Mouse (Mus musculus): ENCODE results near the gene Kif17.
A peak's percentile ranks its signal among the peaks of the same experiment; 100 is the strongest.

Kif17 gene

DNA sequence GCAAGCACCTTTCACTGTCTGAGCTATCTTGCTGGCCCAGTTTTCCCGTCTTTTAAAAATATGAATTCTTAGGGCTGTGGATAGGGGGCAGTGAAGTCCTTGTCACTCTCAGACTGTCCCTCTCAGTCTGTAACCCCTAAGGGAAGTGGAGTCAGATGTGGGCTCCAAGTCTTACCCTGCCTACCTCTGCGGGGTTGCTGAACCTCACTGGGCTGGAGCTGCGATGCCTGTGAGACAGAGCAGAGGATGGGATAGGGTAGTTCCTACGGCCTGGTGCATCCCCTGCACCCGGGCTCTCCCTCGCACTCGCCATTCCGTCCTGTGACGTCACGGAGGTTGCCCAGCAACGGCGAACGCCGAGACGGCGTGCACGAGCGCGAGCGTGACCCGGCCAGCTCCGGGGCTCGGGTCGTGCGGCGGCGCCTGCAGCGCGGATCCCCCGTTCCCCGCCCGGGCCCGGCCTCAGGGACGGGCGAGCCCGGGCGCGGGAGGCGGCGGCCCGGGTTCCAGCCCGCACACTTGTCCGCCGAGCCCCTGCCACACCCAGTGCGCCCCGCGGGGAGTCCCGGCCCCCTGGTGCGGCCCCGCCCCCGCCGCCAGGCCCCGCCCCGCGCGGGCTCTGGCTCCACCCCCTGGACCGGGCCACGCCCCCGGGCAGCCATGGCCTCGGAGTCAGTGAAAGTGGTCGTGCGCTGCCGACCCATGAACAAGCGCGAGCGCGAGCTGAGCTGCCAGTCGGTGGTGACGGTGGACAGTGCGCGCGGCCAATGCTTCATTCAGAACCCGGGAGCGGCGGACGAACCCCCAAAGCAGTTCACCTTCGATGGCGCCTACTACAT is 11.8 kb downstream of the Kif17 start:
- peak; percentile 87 for DNase-seq

DNA sequence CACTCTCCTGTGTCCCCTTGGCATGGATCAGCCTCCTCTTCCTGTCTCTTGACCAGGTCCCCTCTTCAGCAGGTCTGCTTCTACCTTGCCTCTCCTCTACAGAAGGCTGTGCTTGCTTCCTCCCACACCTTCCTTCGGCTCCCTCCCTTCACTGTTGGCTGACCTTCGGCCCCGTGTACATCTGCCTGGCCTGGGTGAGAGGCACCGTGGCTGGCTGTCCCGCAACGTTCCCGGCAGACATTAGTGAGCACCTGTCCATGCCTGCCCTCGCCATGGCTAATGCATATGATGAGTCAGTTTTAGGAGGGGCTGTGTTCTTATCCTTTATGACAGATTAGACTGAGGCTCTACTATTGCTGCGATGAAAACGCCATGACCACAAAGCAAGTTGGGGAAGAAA is 17.6 kb downstream of the Kif17 start:
- DNase-seq: no peak

DNA sequence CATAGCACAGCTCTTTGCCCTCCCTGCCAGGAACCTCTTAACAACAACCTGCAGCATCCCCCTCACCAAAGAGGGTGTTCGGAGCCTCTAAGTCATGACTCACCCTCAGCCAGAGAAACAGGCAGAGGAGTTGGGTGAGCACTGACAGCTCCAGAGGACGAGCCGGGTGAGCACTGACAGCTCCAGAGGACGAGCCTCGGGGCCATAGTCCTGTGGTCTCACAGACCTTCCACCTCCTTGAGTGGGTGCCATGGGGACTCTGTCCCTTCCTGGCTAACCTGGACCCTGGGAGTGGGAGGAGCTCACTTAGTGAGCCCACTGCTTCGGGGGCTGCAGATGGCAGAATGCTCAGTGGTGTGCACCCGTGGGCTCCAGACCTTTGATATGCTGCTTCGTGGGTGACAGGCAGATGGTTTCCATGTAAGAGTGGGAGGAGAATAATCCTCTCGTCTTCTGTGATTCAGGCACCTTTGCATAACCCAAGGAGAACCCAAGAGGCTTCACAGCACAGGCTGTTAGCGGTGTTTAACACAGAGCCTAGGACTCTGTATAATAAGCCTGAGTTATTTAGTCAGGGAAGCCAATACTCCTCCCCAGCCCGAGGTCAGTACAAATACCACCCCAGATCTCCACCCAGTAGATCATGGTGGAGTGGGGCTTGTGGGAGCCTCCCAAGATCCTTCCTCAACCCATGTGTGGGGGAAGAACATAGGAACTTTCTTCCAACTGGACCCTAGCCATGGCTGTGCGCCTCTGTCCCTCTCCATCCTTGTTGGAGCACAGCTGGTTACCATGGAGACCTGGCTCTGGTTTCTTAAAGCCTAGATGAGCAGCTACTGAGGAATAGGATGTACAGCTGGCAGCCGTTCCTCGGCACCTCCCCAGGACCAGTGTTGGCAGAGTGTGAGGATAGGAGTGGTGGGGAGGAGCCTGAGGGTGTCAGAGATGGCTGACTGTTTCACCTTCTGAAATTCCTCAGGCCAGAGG is 22.1 kb downstream of the Kif17 start:
- DNase-seq: peak; percentile 72

DNA sequence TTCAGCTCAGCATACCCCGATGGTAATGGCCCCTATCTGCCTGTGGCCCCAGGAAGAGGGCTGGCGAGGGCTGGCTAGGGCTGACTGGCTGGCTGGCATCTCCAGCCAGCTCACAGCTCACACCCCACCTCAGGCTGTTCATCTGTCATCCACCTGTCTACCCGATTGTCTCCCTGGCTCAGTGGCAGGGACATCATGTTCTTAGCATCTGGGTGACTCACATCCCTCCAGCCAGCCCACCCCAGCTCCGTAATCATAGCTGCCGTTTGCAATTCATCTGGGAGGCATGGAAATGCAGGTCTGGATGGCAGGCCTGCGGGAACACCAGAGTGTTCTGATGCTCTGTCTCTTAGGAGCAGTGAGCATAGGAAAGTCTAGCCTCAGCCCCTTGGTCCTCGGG is 28.1 kb downstream of the Kif17 start:
- peak; percentile 39 for DNase-seq

DNA sequence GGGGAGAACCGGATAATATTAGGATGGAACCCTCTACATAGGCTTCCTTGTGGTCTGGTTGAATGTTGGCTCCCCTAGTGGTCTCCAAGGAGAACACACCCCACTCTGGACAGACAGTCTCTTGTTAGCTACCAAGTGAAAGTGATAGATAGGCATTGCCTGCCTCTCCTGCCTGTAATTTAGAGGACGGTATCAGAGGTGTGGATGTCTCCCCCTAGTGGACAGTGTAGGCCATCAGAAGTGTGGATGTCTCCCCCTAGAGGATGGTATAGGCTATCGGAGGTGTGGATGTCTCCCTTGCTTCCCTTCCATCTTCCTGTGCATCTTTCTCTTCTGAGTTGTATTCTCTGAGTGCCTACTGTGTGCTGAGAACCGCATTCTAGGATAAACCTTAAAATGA is 32.6 kb downstream of the Kif17 start:
- DNase-seq: peak; percentile 71

DNA sequence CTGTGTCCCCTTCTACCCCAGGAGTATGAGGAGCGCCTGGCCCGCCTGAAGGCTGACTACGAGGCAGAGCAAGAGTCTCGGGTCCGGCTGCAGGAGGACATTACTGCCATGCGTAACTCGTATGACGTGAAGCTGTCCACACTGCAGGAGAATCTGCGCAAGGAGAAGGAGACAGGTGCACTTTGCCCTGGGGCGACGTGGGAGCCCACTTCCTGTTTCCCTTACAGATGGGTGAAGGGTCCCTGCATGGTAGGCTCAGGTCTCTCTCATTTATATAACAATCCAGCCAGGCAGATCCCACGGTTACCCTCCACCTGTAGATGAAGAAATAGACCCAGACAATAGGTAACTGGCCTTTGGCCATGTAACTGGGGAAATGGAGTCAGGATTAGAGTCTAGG is 36.2 kb downstream of the Kif17 start:
- DNase-seq: no peak

DNA sequence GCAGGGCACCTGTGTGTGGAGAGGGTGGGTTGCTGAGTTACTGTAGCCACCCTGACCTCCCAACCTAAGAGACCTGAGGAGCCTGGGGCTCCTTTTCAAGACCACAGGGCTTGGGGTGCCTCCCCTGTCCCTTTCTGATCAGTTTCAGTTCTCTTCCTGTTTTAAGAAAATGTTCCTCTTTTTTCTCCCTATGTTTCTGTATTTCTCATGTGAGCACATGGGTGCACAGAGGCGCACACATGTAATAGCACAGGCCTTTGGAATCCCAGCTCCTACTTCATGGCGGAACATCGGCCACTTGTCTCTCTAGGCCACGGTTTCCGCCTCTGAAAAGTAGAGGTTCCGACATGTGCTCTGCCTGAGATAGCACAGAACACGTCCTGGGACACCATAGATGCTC is 38.5 kb downstream of the Kif17 start:
- no peak for DNase-seq

DNA sequence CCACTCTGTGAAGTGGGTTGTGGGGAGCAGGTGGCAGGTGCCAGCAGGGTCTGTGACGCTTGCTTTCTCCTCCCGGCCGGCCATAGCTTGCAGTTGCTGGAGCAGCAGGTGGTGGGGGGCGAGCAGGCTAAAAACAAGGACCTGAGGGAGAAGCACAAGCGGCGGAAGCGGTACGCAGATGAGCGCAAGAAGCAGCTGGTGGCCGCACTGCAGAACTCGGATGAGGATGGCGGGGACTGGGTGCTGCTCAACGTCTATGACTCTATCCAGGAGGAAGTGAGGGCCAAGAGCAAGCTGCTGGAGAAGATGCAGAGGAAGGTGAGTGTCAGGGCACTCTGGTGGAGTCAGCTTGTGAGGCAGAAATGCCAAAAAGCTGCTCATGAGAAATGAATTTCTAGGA is 41.8 kb downstream of the Kif17 start:
- DNase-seq: no peak

DNA sequence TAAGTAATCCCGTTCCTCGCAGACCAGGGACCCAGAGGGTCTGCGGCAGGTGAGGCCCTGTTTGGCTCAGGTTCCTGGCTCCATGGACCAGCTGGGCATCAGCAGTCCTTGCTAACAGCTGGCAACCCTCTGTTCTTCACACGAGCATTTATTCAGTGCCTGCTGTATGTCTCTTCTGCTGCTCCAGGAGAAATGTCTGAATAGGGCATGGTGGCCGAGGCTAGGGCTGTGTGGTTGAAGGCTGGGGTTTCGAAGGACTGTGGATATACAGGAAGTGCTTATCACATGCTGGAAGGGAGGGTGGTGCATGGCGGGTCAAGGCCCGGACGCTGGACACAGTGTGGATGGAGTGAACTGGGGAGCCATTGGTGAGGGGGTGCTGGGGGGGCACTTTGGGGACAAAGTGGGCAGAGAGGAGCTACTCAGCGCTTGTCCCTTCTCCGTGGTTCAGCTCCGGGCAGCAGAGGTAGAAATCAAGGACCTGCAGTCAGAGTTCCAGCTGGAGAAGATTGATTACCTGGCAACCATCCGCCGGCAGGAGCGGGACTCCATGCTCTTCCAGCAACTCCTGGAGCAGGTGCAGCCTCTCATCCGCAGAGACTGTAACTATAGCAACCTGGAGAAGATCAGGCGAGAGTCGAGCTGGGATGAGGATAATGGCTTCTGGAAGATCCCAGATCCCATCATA is 43.2 kb downstream of the Kif17 start:
- no peak for DNase-seq

DNA sequence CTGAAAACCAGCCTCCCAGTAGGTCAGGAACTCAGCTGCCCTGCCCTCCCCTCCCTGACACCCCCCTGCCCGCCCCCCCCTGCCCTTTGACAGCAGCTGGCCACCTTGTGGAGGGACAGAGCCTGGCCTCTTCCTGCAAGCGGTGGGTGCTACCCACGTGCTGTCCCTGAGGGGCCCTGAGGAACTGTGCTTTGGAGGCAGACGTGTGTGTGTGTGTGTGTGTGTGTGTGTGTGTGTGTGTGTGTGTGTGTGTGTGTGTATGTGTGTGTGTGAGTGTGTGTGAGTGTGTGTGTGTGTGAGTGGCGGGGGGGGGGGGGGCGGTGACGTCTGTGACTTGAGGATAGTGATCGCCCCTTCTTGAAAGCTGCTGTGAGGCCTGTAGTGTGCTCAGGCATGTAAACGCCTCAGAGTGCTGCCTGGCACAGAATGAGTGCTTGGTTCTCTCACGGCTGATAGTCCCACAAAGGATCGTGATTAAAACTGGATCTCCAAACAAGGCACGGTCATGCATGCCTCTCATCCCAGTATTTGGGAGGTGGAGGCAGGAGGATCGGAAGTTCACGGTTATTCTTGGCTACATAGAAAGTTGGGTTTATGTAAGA is 43.8 kb downstream of the Kif17 start:
- DNase-seq: no peak

DNA sequence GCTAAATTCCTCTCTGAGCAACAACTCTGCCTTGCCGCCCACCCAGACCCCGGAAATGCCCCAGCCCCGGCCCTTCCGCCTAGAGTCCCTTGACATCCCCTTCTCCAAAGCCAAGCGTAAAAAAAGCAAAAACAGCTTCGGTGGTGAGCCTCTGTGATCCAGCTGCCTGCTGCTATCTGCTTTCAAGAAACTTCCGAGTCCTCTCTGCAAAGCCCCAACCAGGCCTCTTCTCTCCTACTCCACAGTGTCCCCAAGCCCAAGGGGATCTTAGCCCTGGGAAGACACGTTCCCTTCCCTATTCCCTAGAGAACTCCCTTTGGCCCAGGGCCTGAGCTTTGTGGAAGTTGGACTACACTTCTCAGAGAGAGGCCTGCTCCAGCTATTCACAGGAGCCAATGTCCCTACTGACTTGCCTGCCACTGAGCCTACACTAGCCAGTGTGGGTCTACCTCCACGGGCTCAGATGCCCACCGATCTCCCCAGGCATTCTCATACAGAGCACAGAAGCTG is 51.1 kb downstream of the Kif17 start:
- no peak for DNase-seq

DNA sequence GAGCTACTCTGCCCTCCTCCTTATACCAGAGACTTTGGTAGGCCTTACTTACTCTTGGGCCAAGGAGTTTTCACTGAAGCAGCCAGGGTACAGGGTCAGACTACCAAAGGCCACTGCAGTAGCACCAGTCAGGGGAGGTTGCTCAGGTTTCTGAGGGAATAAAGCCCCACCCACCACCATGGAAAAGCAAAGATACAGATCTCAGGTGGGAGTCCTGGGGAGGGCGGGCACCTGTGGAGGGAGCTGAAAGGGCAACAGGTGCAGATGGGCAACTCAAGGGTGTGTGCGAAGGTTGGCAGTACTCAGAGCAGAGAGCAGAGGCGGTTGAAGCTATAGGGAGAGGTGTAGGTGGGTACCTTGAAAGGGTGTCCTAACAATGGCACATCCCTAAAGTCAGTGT is 52.8 kb downstream of the Kif17 start:
- no peak for DNase-seq

DNA sequence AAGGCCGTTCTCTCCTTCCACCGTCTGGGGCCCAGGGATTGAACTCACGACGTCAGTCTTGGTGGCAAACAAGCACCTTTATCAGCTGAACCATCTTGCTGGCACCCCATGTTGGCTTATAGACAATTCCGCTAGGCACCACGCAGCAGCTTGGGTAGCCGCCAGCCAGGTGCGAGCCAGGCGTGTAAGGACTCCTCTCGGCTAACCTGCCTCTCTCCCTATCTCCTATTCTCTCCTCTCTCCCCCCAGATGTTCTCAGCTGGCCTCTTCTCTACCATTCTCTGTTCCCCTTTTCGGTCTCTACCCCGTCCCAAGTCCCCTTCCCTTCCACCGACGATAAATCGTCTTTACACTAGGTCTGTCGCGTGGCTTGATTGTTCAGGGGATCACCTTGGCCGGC is 53.5 kb downstream of the Kif17 start:
- DNase-seq: no peak

DNA sequence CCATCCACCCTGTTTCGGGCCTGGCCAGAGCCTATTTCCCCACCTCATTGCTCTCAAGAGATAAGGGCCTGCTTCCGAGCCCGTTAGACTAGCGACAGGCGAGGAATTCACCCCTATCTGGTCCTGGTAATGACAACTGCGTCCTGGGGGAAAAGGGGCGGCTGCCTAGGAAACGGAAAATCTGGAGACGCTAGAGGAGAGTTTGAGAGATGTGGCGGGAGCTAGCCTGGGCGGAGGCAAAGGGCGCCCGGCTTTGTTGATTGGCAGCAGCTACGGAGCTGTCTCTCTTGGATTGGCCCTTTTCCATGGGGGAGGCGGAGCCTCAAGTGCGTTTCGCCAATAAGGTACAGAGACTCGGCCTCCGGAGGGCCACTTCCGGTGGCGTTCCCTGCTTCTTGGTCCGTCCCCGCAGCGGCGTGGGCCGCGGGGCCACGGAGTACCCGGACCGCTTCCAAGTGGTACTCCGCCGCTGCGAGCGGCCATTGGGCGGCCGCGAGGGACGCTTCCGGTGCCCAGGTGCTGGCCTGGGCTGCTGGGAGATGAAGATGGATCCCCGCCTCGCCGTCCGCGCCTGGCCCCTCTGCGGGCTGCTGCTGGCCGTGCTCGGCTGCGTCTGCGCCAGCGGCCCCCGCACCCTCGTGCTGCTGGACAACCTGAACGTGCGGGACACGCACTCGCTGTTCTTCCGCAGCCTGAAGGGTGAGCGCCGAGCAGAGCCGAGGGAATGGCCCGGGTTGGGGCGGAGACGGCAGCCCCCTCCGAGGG is 54.3 kb downstream of the Kif17 start, which contains the start of gene Ddost:
TSS of gene Ddost (plus strand) at position 391 of the 765 bp plus-strand sequence.
- DNase-seq: peak; percentile 99

DNA sequence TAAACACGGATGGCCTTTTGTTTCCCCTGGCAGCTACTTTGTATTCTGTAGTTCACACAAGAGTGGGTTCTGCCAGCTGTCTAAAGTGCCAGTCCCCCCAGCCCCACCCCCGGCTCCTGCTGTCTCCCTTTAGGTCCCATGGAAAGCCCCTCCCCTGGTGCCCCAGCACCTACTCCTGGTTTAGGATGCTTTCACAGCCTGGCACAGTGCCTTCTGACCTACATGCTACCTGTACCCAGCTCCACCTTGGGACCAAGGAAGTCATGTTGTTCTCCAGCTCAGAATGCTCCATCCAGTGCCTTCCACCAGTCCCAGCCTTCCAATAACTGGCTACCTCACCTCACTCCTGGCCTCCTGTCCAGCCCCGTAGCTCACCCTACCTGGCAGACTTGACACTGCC is 56.8 kb downstream of the Kif17 start:
- no peak for DNase-seq

DNA sequence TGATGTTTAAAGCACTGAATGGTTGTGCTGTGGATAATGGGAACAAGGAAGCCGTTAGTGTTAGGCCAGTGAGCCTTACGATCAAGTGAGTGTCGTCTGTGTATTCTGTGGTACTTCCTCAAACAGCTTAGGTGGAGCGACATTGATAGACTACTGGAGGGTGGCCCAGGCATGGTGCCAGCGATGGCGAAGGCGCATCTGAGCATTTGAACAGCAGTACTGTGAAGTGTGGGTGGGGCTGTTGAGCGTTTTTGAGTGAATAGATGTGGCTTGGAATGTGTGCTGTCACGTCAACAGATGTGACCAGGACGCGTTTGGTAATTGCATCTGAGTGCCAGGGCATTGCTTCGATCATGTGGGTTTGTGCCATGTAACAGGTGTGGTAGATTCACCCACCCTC is 57.5 kb downstream of the Kif17 start:
- no peak for DNase-seq

DNA sequence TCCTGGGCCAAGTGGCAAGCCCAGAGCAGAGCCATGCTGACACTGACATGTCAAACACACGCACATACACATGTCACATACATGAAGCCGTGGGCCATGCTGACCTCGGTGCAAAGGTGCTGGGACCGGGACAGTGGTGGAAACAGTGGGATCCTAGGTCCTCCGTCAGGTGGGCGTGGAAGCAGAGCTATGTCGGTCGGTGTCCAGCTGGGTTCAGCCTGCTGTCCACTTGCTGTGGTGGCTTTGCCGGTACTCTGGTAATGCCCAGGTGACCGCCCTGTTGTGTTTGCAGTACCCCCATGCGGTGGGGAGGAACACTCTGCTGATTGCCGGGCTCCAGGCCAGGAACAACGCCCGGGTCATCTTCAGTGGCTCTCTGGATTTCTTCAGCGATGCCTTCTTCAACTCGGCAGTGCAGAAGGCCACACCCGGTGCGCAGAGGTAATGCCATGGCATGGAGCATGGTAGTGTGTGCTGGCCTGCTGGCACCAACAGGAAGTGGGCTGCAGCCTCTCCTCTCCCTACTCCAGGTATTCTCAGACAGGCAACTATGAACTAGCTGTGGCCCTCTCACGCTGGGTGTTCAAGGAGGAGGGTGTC is 60.2 kb downstream of the Kif17 start:
- no peak for DNase-seq

DNA sequence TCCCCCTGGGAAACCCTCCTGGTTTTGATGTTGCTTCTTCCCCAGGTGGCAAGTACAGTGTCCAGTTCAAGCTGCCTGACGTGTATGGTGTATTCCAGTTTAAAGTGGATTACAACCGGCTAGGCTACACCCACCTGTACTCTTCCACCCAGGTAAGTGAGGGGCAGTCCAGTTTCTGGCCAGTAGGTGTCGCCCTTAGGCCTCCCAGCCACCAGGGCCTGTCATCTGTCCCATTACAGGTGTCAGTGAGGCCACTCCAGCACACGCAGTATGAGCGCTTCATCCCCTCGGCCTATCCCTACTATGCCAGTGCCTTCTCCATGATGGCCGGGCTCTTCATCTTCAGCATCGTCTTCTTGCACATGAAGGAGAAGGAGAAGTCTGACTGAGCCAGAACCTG is 61.4 kb downstream of the Kif17 start:
- DNase-seq: no peak

DNA sequence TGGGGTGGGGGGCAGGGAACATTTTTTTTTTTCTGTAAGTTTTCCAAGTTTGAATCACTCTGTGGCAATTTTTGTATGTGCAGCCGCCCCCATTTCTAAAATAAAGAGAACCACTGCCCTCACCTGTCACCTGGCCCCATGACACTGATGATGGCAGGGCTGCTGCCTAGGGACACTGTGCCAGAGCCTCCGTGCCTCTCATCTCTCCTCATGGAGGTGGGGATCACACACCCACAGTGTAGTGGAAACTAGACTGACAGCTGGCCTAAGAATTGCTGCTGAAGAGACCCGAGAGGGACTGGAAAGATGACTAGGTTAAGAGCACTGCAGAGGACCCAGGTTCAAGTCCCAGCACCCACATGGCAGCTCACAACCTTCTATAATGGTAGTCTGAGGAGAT is 61.9 kb downstream of the Kif17 start:
- DNase-seq: no peak

DNA sequence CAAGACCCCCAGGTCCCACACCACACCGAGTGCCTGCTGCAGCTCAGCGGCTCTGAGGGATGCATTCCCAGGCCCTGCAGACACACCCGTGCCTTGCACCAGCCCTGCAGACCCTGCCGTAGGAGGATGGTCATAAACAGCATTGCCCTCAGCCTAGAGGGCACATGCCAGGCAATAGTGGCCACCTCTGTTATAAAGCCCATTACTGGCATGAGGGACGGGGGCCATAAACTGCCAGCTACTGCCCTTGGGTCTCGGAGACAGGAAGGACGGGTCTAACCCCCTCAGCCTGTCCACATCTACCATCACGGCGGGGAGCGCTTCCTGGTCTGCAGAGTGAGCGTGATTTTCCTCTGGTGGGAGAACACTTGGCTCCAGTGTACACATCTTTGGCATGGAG is 62.8 kb downstream of the Kif17 start:
- no peak for DNase-seq

DNA sequence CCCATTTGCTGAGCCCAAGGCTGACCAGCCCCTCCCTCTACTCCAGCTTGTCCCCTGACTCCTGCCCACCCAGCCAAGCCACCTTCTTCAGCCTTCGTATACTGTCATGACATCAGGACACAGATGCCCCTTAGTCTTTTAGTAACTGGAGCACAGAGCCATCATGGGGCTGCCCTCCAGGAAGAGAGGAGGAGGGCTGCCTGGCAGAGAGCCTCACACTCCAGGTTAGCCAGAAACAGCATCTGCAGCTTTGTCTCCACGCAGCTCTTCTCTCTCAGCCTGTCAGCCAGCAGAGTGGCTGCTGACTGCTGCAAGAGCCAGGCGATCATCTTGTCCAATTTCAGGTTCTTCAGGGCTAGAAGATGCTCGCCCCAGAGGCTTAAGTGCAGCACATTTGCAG is 63.6 kb downstream of the Kif17 start:
- DNase-seq: no peak
